Mouse (Mus musculus): ENCODE results near the gene Scn1b. TPM values are rescaled to one million over a fixed set of nuclear protein-coding genes. Genes with fewer than 3 reads are reported as not detected.

The Scn1b gene
- polyA plus RNA-seq, 1 experiment from 2014 or later = 2.8 TPM

DNA sequence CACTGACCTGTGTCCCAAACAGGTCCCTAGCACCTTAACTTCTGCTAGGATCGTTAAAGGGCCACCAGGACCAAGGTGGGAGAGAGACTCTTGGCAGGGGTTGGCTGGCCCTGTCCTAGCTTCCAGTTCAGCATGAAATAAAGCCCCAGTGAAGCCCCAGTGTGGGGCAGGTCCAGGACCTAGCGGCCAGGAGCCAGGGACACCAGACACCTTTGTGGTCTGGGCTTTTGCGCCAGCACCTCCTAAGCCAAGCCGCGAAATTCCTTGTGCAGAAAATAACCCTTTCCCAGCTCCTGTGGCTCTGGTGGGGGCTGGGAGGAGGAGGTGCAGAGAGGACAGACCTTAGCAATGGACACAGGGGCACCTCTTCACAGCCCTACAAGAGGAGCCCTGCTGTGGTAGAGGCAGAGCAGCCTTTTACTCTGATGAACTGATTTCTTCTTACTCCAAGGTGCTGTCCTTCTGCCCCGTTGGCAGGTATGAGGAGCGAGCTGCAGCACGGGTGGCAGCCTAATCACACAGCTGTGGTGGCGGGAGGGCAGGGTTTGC, 1.4 kb upstream of the Scn1b start:
- 0 out of 2 replicates have a peak, but pooled peaks cover 5% of the 10 kb centered on the region for H3K4me1 ChIP-seq (replicated peaks; ENCODE audit: insufficient read depth, low read length)
- H3K4me2 ChIP-seq (ENCODE audit: low read length) = no peak overlapping the region
- DNase-seq (ENCODE audit: low spot score) (no peak), ATAC-seq (replicated peaks; ENCODE audit: low FRiP score, low read depth) (no peak)
- WGBS = 59% methylated on average over 9 of the region's 9 CpGs
- peaks cover 14% of the 10 kb centered on the region for H3K27me3 ChIP-seq (ENCODE audit: insufficient read depth, low read length)
- no peaks in the 10 kb centered on the region for H3K9me3 ChIP-seq (replicated peaks; ENCODE audit: low read length)
- H3K9ac ChIP-seq (ENCODE audit: low read depth, low read length) = no peak overlapping the region
- TF ChIP-seq CTCF (IDR thresholded peaks at IDR 0.05; ENCODE audit: low read depth) = no peak
- H3K4me3 ChIP-seq (replicated peaks; ENCODE audit: low read depth, low read length) = no peak overlapping the region
- no peak overlapping the region for H3K27ac ChIP-seq
- H3K36me3 ChIP-seq (ENCODE audit: insufficient read depth, low read length) = peaks cover 40% of the 10 kb centered on the region

GRCm38 (mm10) chr7:31126211-31126751, 522 bp downstream of the Scn1b start:
- Histone ChIP-seq H3K9ac (ENCODE audit: low read depth, low read length) (peak overlapping the region; percentile 52), H3K9me3 (replicated peaks; ENCODE audit: low read length) (no peaks in the 10 kb centered on the region), H3K36me3 (ENCODE audit: insufficient read depth, low read length) (peaks cover 21% of the 10 kb centered on the region; the same call in 1 of the 2 replicates), H3K4me2 (ENCODE audit: low read length) (peak overlapping the region; percentile 96), H3K4me3 (replicated peaks; ENCODE audit: low read depth, low read length) (peak overlapping the region; percentile 55), H3K27me3 (ENCODE audit: insufficient read depth, low read length) (peaks cover 14% of the 10 kb centered on the region), H3K27ac (no peak overlapping the region), H3K4me1 (replicated peaks; ENCODE audit: insufficient read depth, low read length) (0 out of 2 replicates have a peak, but pooled peaks cover 5% of the 10 kb centered on the region)
- no peak for TF ChIP-seq CTCF (IDR thresholded peaks at IDR 0.05; ENCODE audit: low read depth)
- under 1% methylated on average over 53 of the region's 53 CpGs for WGBS
- ATAC-seq (replicated peaks; ENCODE audit: low FRiP score, low read depth) (no peak), DNase-seq (ENCODE audit: low spot score) (no peak)

DNA sequence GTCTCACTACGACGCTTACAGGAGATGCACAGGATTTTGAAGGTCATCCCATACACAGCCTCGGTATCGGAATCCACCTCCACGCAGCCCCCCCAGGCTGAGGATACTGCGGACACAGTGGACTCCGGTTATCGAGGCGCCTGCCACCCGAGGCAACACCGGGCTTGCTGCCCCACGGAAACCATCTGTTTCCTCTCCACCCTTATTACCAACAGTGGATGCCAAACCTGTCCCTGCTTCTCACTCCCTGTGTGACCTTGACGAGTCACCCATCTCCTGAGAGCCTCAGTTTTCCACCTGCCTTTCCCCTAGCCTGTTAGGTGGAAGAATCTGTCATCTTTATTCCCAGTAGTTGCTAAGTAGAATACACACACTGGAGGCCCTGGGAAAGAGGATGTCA, 1.7 kb downstream of the Scn1b start:
- Histone ChIP-seq H3K4me3 (replicated peaks; ENCODE audit: low read depth, low read length) (no peak overlapping the region), H3K27me3 (ENCODE audit: insufficient read depth, low read length) (peaks cover 14% of the 10 kb centered on the region), H3K4me2 (ENCODE audit: low read length) (no peak overlapping the region), H3K36me3 (ENCODE audit: insufficient read depth, low read length) (0 out of 2 replicates have a peak, but pooled peaks cover 10% of the 10 kb centered on the region), H3K9ac (ENCODE audit: low read depth, low read length) (no peak overlapping the region), H3K9me3 (replicated peaks; ENCODE audit: low read length) (no peaks in the 10 kb centered on the region), H3K27ac (no peak overlapping the region), H3K4me1 (replicated peaks; ENCODE audit: insufficient read depth, low read length) (0 out of 2 replicates have a peak, but pooled peaks cover 5% of the 10 kb centered on the region)
- no peak for ATAC-seq (replicated peaks; ENCODE audit: low FRiP score, low read depth)
- no peak for TF ChIP-seq CTCF (IDR thresholded peaks at IDR 0.05; ENCODE audit: low read depth)
- DNase-seq (ENCODE audit: low spot score) = no peak
- 77% methylated on average over 13 of the region's 13 CpGs for WGBS

GRCm38 (mm10) chr7:31124381-31124780, 2.4 kb downstream of the Scn1b start:
- 89% methylated on average over 5 of the region's 5 CpGs for WGBS
- H3K36me3 ChIP-seq (ENCODE audit: insufficient read depth, low read length) = 0 out of 2 replicates have a peak, but pooled peaks cover 8% of the 10 kb centered on the region

GRCm38 (mm10) chr7:31123697-31124096, 3.1 kb downstream of the Scn1b start:
- Histone ChIP-seq H3K4me2 (ENCODE audit: low read length) (no peak overlapping the region), H3K9me3 (replicated peaks; ENCODE audit: low read length) (no peaks in the 10 kb centered on the region), H3K27me3 (ENCODE audit: insufficient read depth, low read length) (peaks cover 14% of the 10 kb centered on the region), H3K4me3 (replicated peaks; ENCODE audit: low read depth, low read length) (no peak overlapping the region), H3K27ac (no peak overlapping the region), H3K9ac (ENCODE audit: low read depth, low read length) (no peak overlapping the region), H3K4me1 (replicated peaks; ENCODE audit: insufficient read depth, low read length) (0 out of 2 replicates have a peak, but pooled peaks cover 5% of the 10 kb centered on the region), H3K36me3 (ENCODE audit: insufficient read depth, low read length) (0 out of 2 replicates have a peak, but pooled peaks cover 4% of the 10 kb centered on the region)
- DNase-seq (ENCODE audit: low spot score) (no peak), ATAC-seq (replicated peaks; ENCODE audit: low FRiP score, low read depth) (no peak)
- no peak for TF ChIP-seq CTCF (IDR thresholded peaks at IDR 0.05; ENCODE audit: low read depth)
- WGBS = 81% methylated on average over 3 of the region's 3 CpGs

More at GRCm38 (mm10) chr7:31124381-31124780, 2.4 kb downstream of the Scn1b start:
- H3K27ac ChIP-seq = no peak overlapping the region
- DNase-seq (ENCODE audit: low spot score) (no peak), ATAC-seq (replicated peaks; ENCODE audit: low FRiP score, low read depth) (no peak)
- TF ChIP-seq CTCF (IDR thresholded peaks at IDR 0.05; ENCODE audit: low read depth) = no peak
- H3K4me2 ChIP-seq (ENCODE audit: low read length) = no peak overlapping the region
- H3K27me3 ChIP-seq (ENCODE audit: insufficient read depth, low read length) = peaks cover 14% of the 10 kb centered on the region
- H3K4me1 ChIP-seq (replicated peaks; ENCODE audit: insufficient read depth, low read length) = 0 out of 2 replicates have a peak, but pooled peaks cover 5% of the 10 kb centered on the region
- H3K9ac ChIP-seq (ENCODE audit: low read depth, low read length) = no peak overlapping the region
- H3K4me3 ChIP-seq (replicated peaks; ENCODE audit: low read depth, low read length) = no peak overlapping the region
- no peaks in the 10 kb centered on the region for H3K9me3 ChIP-seq (replicated peaks; ENCODE audit: low read length)

DNA sequence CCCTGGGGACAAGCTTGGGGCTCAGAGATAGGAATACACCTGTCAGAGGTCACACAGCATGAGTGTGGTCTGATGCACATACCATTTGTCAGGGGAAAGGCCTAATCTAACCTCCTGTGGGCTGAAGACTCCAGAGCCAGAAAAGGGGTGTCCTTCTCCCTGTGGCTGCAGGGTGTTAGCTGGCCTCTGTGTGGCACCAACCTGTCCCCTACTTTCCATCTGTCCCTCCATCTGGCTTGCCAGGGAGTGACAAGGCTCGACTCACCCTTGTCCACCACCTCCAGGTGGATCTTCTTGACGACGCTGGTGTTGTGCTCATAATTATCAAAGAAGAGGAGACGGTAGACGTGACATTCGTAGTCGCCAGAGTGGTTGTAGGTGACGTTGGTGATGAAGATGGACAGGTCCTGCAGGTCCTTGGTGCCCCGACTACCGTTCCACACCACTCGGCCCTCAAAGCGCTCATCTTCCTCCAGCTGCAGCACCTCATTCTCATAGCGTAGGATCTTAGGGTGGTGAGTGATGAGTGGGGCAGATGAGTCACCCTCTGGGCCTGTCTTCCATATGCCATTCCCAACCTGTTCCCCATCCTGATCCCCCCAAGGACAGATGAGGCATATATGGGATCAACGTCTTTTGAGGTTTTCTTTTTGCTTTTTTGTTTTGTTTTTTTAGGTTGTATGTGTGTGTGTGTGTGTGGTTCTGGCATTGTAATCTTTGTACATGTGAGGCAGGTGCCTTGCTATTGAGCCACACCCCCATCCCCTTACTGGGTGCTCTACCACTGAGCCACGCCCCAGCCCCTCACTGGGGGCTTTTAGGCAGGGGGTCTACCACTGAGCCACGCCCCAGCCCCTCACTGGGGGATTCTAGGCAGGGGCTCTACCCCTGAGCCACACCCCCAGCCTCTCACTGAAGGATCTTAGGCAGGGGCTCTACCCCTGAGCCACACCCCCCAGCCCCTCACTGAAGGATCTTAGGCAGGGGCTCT, 3.9 kb downstream of the Scn1b start:
- H3K4me1 ChIP-seq (replicated peaks; ENCODE audit: insufficient read depth, low read length) = 0 out of 2 replicates have a peak, but pooled peaks cover 5% of the 10 kb centered on the region
- no peak for ATAC-seq (replicated peaks; ENCODE audit: low FRiP score, low read depth)
- no peak overlapping the region for H3K9ac ChIP-seq (ENCODE audit: low read depth, low read length)

More for the DNA sequence above, 3.9 kb downstream of the Scn1b start:
- TF ChIP-seq CTCF (IDR thresholded peaks at IDR 0.05; ENCODE audit: low read depth) = no peak
- H3K4me3 ChIP-seq (replicated peaks; ENCODE audit: low read depth, low read length) = no peak overlapping the region
- WGBS = 88% methylated on average over 16 of the region's 16 CpGs
- no peak overlapping the region for H3K4me2 ChIP-seq (ENCODE audit: low read length)
- no peaks in the 10 kb centered on the region for H3K36me3 ChIP-seq (ENCODE audit: insufficient read depth, low read length)
- H3K27me3 ChIP-seq (ENCODE audit: insufficient read depth, low read length) = peaks cover 14% of the 10 kb centered on the region
- DNase-seq (ENCODE audit: low spot score) = no peak
- H3K27ac ChIP-seq = no peak overlapping the region
- H3K9me3 ChIP-seq (replicated peaks; ENCODE audit: low read length) = no peaks in the 10 kb centered on the region

Measured in kidney, postnatal 0 days (tissue).